Mouse (Mus musculus): ENCODE measurements at regions not wholly inside any gene's neighbourhood (a gene's known extent, or its start where the extent isn't known, plus 50 kb on each side); places are given as distances from the start of the nearest gene placed in this dataset.

GRCm38 (mm10) chr8:78154873-78155272 is 58.2 kb upstream of the Ttc29 start:
- Histone ChIP-seq H3K9ac (ENCODE audit: low read depth, low read length) (no peak overlapping the region), H3K4me1 (ENCODE audit: control insufficient read depth, insufficient read depth, low read length) (no peaks in the 10 kb centered on the region), H3K4me3 (ENCODE audit: insufficient read depth, low read depth, low read length) (no peak overlapping the region), H3K36me3 (ENCODE audit: control insufficient read depth, insufficient read depth, low read length) (no peaks in the 10 kb centered on the region), H3K79me2 (ENCODE audit: control insufficient read depth, insufficient read depth, low read length) (no peaks in the 10 kb centered on the region), H3K27ac (replicated peaks; ENCODE audit: insufficient read depth, low read depth, low read length) (no peak overlapping the region), H3K27me3 (ENCODE audit: control insufficient read depth, insufficient read depth, low read length) (no peaks in the 10 kb centered on the region)
- 61% methylated on average over 8 of the region's 8 CpGs for WGBS
- no peak for DNase-seq (ENCODE audit: extremely low read depth, low read depth, low spot score)
- TF ChIP-seq POLR2A (IDR thresholded peaks at IDR 0.05; ENCODE audit: extremely low read depth, insufficient read depth, low read length) (no peak), CTCF (IDR thresholded peaks at IDR 0.05; ENCODE audit: low read depth, low read length) (no peak)

GRCm38 (mm10) chr8:78162046-78162445 is 51.1 kb upstream of the Ttc29 start:
- Histone ChIP-seq H3K9ac (ENCODE audit: low read depth, low read length) (no peak overlapping the region), H3K4me3 (ENCODE audit: insufficient read depth, low read depth, low read length) (no peak overlapping the region), H3K79me2 (ENCODE audit: control insufficient read depth, insufficient read depth, low read length) (no peaks in the 10 kb centered on the region), H3K4me1 (ENCODE audit: control insufficient read depth, insufficient read depth, low read length) (no peaks in the 10 kb centered on the region), H3K27me3 (ENCODE audit: control insufficient read depth, insufficient read depth, low read length) (no peaks in the 10 kb centered on the region), H3K36me3 (ENCODE audit: control insufficient read depth, insufficient read depth, low read length) (no peaks in the 10 kb centered on the region), H3K27ac (replicated peaks; ENCODE audit: insufficient read depth, low read depth, low read length) (no peak overlapping the region)
- 66% methylated on average over 1 of the region's 1 CpGs for WGBS
- DNase-seq (ENCODE audit: extremely low read depth, low read depth, low spot score) = no peak
- TF ChIP-seq POLR2A (IDR thresholded peaks at IDR 0.05; ENCODE audit: extremely low read depth, insufficient read depth, low read length) (no peak), CTCF (IDR thresholded peaks at IDR 0.05; ENCODE audit: low read depth, low read length) (no peak)

- Histone ChIP-seq H3K79me2 (ENCODE audit: control insufficient read depth, insufficient read depth, low read length) (no peaks in the 10 kb centered on the region), H3K4me1 (ENCODE audit: control insufficient read depth, insufficient read depth, low read length) (no peaks in the 10 kb centered on the region), H3K27ac (replicated peaks; ENCODE audit: insufficient read depth, low read depth, low read length) (no peak overlapping the region), H3K36me3 (ENCODE audit: control insufficient read depth, insufficient read depth, low read length) (no peaks in the 10 kb centered on the region), H3K27me3 (ENCODE audit: control insufficient read depth, insufficient read depth, low read length) (no peaks in the 10 kb centered on the region), H3K4me3 (ENCODE audit: insufficient read depth, low read depth, low read length) (no peak overlapping the region), H3K9ac (ENCODE audit: low read depth, low read length) (no peak overlapping the region)
- no peak for TF ChIP-seq POLR2A (IDR thresholded peaks at IDR 0.05; ENCODE audit: extremely low read depth, insufficient read depth, low read length)
- no peak for TF ChIP-seq CTCF (IDR thresholded peaks at IDR 0.05; ENCODE audit: low read depth, low read length)
- no peak for DNase-seq (ENCODE audit: extremely low read depth, low read depth, low spot score)
- WGBS = 72% methylated on average over 5 of the region's 5 CpGs
These were observed 50.2 kb upstream of the Ttc29 start for GRCm38 (mm10) chr8:78162763-78163508.
